Mouse (Mus musculus) G1E (cell line): ENCODE measurements around the gene Lax1.

Experiments used
- CTCF ChIP-seq: IDR thresholded peaks from 2 replicates; pipeline ENCODE4 v1.5.1; 2012; ENCODE audit warnings: low read depth, low read length, inconsistent platforms, mixed read lengths
- GATA1 ChIP-seq: IDR thresholded peaks from 2 replicates; pipeline ENCODE4 v1.6.1; 2012; ENCODE audit warnings: borderline replicate concordance, low read length, inconsistent platforms, mixed read lengths
- GATA2 ChIP-seq: IDR thresholded peaks from 2 replicates; pipeline ENCODE4 v1.6.1; 2012; ENCODE audit warnings: low read depth, low read length, inconsistent platforms, borderline replicate concordance
- POLR2AphosphoS5 ChIP-seq: IDR thresholded peaks from 2 replicates; pipeline ENCODE4 v1.6.1; 2012; ENCODE audit warnings: low read depth, low read length, inconsistent platforms; ENCODE audit not compliant: insufficient replicate concordance
- TAL1 ChIP-seq: conservative IDR thresholded peaks from 2 replicates; pipeline ENCODE4 v1.6.1; 2012; ENCODE audit warnings: low read depth, low read length, inconsistent platforms, mixed read lengths

GRCm38 (mm10) chr1:133715191-133715590, 25.3 kb upstream of the Lax1 start:
- TF ChIP-seq GATA1: no peak
- TF ChIP-seq CTCF: no peak
- no peak for TF ChIP-seq GATA2
- TF ChIP-seq POLR2AphosphoS5: no peak
- TF ChIP-seq TAL1: no peak
